ENCODE assay signal across 15 mouse cellular contexts in genomic region chr3:94565557-94565956, GRCm38 (mm10). TPM values are rescaled to one million over a fixed set of nuclear protein-coding genes. Genes with fewer than 3 reads are reported as not detected.
DNase-seq lines count a peak whose midpoint lies in the region; ATAC-seq and TF ChIP-seq lines count a peak whose summit lies in the region.
"Had no signal": no experiment of that assay in that cellular context is flagged by ENCODE, and none has a peak within 500 bp of the region (broad histone marks: within the 10 kb centered on the region; RNA-seq: fewer than 3 reads in every experiment).

No protein-coding gene starts in this region.

- no peak overlapping the region for H3K9ac ChIP-seq in limb, embryonic 12.5 days (replicated peaks)
- H3K9ac ChIP-seq in embryonic facial prominence, embryonic 15.5 days, result no peak overlapping the region
- no peak overlapping the region for H3K9ac ChIP-seq in stomach, embryonic 14.5 days (replicated peaks; ENCODE audit: low read depth, low read length)
- H3K9ac ChIP-seq: neural tube, embryonic 13.5 days had no signal

- 0 out of 2 replicates have a peak overlapping the region, but pooled peaks have one; percentile 23 for H3K27ac ChIP-seq in limb, embryonic 12.5 days
- H3K27ac ChIP-seq in limb, embryonic 10.5 days, result no peak overlapping the region
- peak overlapping the region; percentile 76 for H3K27ac ChIP-seq in embryonic facial prominence, embryonic 15.5 days (replicated peaks)
- peak overlapping the region; percentile 27; the same call in 1 of the 2 replicates for H3K27ac ChIP-seq in stomach, embryonic 14.5 days (ENCODE audit: low read length)
- H3K27ac ChIP-seq in layer of hippocampus, adult 2 months, result no peak overlapping the region

- no peak overlapping the region for H3K4me2 ChIP-seq in limb, embryonic 12.5 days
- no peak overlapping the region for H3K4me2 ChIP-seq in embryonic facial prominence, embryonic 15.5 days (replicated peaks)
- H3K4me2 ChIP-seq in stomach, embryonic 14.5 days (replicated peaks; ENCODE audit: low read depth, low read length), result no peak overlapping the region
- H3K4me2 ChIP-seq: heart, embryonic 11.5 days; neural tube, embryonic 13.5 days had no signal

- WGBS in limb, embryonic 12.5 days, result 76% methylated on average over 2 of the region's 2 CpGs
- 88% methylated on average over 2 of the region's 2 CpGs for WGBS in limb, embryonic 10.5 days
- 52% methylated on average over 2 of the region's 2 CpGs for WGBS in embryonic facial prominence, embryonic 15.5 days
- WGBS in stomach, embryonic 14.5 days, result 79% methylated on average over 2 of the region's 2 CpGs

- no peak for ATAC-seq in limb, embryonic 12.5 days (ENCODE audit: insufficient number of reproducible peaks, insufficient read depth, low FRiP score, low TSS enrichment, low read depth)
- ATAC-seq in embryonic facial prominence, embryonic 15.5 days (ENCODE audit: insufficient number of reproducible peaks, low FRiP score, low TSS enrichment, low read depth), result no peak
- no peak for ATAC-seq in stomach, embryonic 14.5 days (ENCODE audit: insufficient number of reproducible peaks, insufficient read depth, low FRiP score, low read depth)
- ATAC-seq: forebrain, embryonic 14.5 days; hindbrain, embryonic 16.5 days had no signal

- peaks cover 23% of the 10 kb centered on the region for H3K4me1 ChIP-seq in limb, embryonic 12.5 days (replicated peaks)
- peaks cover 14% of the 10 kb centered on the region for H3K4me1 ChIP-seq in limb, embryonic 10.5 days
- H3K4me1 ChIP-seq in embryonic facial prominence, embryonic 15.5 days, result peaks cover 18% of the 10 kb centered on the region
- peaks cover 28% of the 10 kb centered on the region for H3K4me1 ChIP-seq in stomach, embryonic 14.5 days (ENCODE audit: control insufficient read depth, insufficient read depth, low read length)

- H3K27me3 ChIP-seq in limb, embryonic 12.5 days, result no peaks in the 10 kb centered on the region
- no peaks in the 10 kb centered on the region for H3K27me3 ChIP-seq in limb, embryonic 10.5 days (ENCODE audit: low read depth, poor library complexity, severe bottlenecking)
- H3K27me3 ChIP-seq in embryonic facial prominence, embryonic 15.5 days, result no peaks in the 10 kb centered on the region
- no peaks in the 10 kb centered on the region for H3K27me3 ChIP-seq in stomach, embryonic 14.5 days (ENCODE audit: control insufficient read depth, insufficient read depth, low read length)
- H3K27me3 ChIP-seq: megakaryocyte, embryonic 14.5 days; neural tube, embryonic 13.5 days had no signal

- DNase-seq in limb, embryonic 10.5 days (ENCODE audit: low spot score), result no peak
- DNase-seq in Muller cell, postnatal 12 days (ENCODE audit: inconsistent ontology term), result peak; percentile 93
- no peak for DNase-seq in cerebellum, adult 11-12 months
- no peak for DNase-seq in layer of hippocampus, adult 2 months (ENCODE audit: low spot score in 2 of 2)
- DNase-seq: cerebellum, adult 9-11 months; left cerebral cortex, postnatal 4 days; right cerebral cortex, postnatal 4 days had no signal

- TF ChIP-seq CTCF in layer of hippocampus, adult 2 months (conservative IDR thresholded peaks at IDR 0.05), result no peak

- H3K4me3 ChIP-seq in limb, embryonic 12.5 days (replicated peaks), result no peak overlapping the region
- H3K4me3 ChIP-seq in limb, embryonic 10.5 days, result no peak overlapping the region
- no peak overlapping the region for H3K4me3 ChIP-seq in embryonic facial prominence, embryonic 15.5 days (replicated peaks)
- H3K4me3 ChIP-seq in stomach, embryonic 14.5 days (ENCODE audit: low read depth, low read length), result no peak overlapping the region
- no peak overlapping the region for H3K4me3 ChIP-seq in layer of hippocampus, adult 2 months
- H3K4me3 ChIP-seq: megakaryocyte, embryonic 14.5 days; neural tube, embryonic 13.5 days had no signal

- H3K9me3 ChIP-seq in limb, embryonic 12.5 days, result no peaks in the 10 kb centered on the region
- H3K9me3 ChIP-seq in limb, embryonic 10.5 days (replicated peaks), result no peaks in the 10 kb centered on the region
- H3K9me3 ChIP-seq in embryonic facial prominence, embryonic 15.5 days (replicated peaks), result no peaks in the 10 kb centered on the region
- H3K9me3 ChIP-seq in stomach, embryonic 14.5 days (ENCODE audit: control insufficient read depth, low read depth, low read length), result no peaks in the 10 kb centered on the region
- H3K9me3 ChIP-seq: megakaryocyte, embryonic 14.5 days; neural tube, embryonic 13.5 days had no signal

- H3K36me3 ChIP-seq in limb, embryonic 12.5 days, result 0 out of 2 replicates have a peak, but pooled peaks cover 5% of the 10 kb centered on the region
- peaks cover 6% of the 10 kb centered on the region for H3K36me3 ChIP-seq in limb, embryonic 10.5 days
- no peaks in the 10 kb centered on the region for H3K36me3 ChIP-seq in embryonic facial prominence, embryonic 15.5 days
- no peaks in the 10 kb centered on the region for H3K36me3 ChIP-seq in stomach, embryonic 14.5 days (ENCODE audit: control insufficient read depth, insufficient read depth, low read length)

RNA-seq across cellular contexts. Expression of gene Snx27, which starts 17.0 kb away (rescaled TPM):
- 58.7 and 64.1 TPM in 2 replicates for polyA plus RNA-seq in limb, embryonic 12.5 days (2016; fragmentation: Nextera tagmentation; extraction: Ambion mirVana)
- 45.5 and 46.2 TPM in 2 replicates for polyA plus RNA-seq in limb, embryonic 10.5 days (2016; fragmentation: Nextera tagmentation; extraction: Ambion mirVana)
- polyA plus RNA-seq in embryonic facial prominence, embryonic 15.5 days (2015; fragmentation: Nextera tagmentation; extraction: Ambion mirVana), result 47.8 and 48.9 TPM in 2 replicates
- 35.1 and 41.9 TPM in 2 replicates for polyA plus RNA-seq in stomach, embryonic 14.5 days (2014; fragmentation: Nextera tagmentation; extraction: Ambion mirVana)
- total RNA-seq in layer of hippocampus, adult 2 months (2021), result 100 to 1,000 TPM; 102 to 108 TPM

Comparison
In these comparisons a context has a peak if more than half of its experiments do, and no peak if none do; other contexts are left out.
1. H3K27ac ChIP-seq: peak in limb, embryonic 12.5 days (single experiment), embryonic facial prominence, embryonic 15.5 days (single experiment) and stomach, embryonic 14.5 days (single experiment); none in limb, embryonic 10.5 days (single experiment) and layer of hippocampus, adult 2 months (single experiment).